Mouse (Mus musculus) midbrain, embryonic 14.5 days (tissue): ENCODE results near the gene Nmt1. TPM values are rescaled to one million over a fixed set of nuclear protein-coding genes. Genes with fewer than 3 reads are reported as not detected.

Source experiments
- ATAC-seq: fragments of 200-750 bp; cut with Nextera tagmentation; 2 replicates; pipeline ENCODE4 v1.8.0; 2017; ENCODE audit warnings: moderate number of reproducible peaks, moderate library complexity; ENCODE audit not compliant: low FRiP score, low TSS enrichment
- DNase-seq: peaks from one replicate; pipeline ENCODE4 v3.0.0-alpha.2; 2015
- H3K27ac ChIP-seq: fragments of 300-500 bp; sonication (generic); replicated peaks from 2 replicates; pipeline ENCODE4 v1.5.1; 2014; ENCODE audit warnings: mild to moderate bottlenecking, low read depth, low read length, moderate library complexity
- H3K27me3 ChIP-seq: fragments of 300-500 bp; sonication (generic); 2 replicates; pipeline ENCODE4 v1.6.1; 2014; ENCODE audit warnings: low read length, control low read depth, mixed read lengths; ENCODE audit not compliant: control insufficient read depth, insufficient read depth
- H3K36me3 ChIP-seq: fragments of 300-500 bp; sonication (generic); 2 replicates; pipeline ENCODE4 v1.6.1; 2014; ENCODE audit warnings: low read length, control low read depth; ENCODE audit not compliant: control insufficient read depth, insufficient read depth
- H3K4me1 ChIP-seq: fragments of 300-500 bp; sonication (generic); 2 replicates; pipeline ENCODE4 v1.6.1; 2014; ENCODE audit warnings: mild to moderate bottlenecking, antibody characterized with exemption, low read length, control low read depth; ENCODE audit not compliant: control insufficient read depth, insufficient read depth
- H3K4me2 ChIP-seq: fragments of 300-500 bp; sonication (generic); 2 replicates; pipeline ENCODE4 v1.6.1; 2014; ENCODE audit warnings: mild to moderate bottlenecking, low read length, moderate library complexity
- H3K4me3 ChIP-seq: fragments of 300-500 bp; sonication (generic); replicated peaks from 2 replicates; pipeline ENCODE4 v1.5.1; 2014; ENCODE audit warnings: low read depth, low read length
- H3K9ac ChIP-seq: fragments of 300-500 bp; sonication (generic); replicated peaks from 2 replicates; pipeline ENCODE4 v1.6.1; 2014; ENCODE audit warnings: mild to moderate bottlenecking, low read length, moderate library complexity
- H3K9me3 ChIP-seq: fragments of 300-500 bp; sonication (generic); 2 replicates; pipeline ENCODE4 v1.6.1; 2016; ENCODE audit warnings: low read length, control low read depth, mixed read lengths; ENCODE audit not compliant: control insufficient read depth
- WGBS: fragments of 180-500 bp; shearing (Covaris S2); extraction: QIAGEN DNeasy Blood & Tissue Kit; methylation state at CpG from one replicate; pipeline ENCODE4 v1.1.7; 2014; 5-methylcytosine and 5-hydroxymethylcytosine counted together
- polyA plus RNA-seq: library from polyadenylated mRNA; unstranded; fragments of >200 nt; fragmentation: Nextera tagmentation; extraction: Ambion mirVana; gene quantifications from 2 replicates; pipeline ENCODE4 v1.2.1, GENCODE M21; 2014

The Nmt1 gene
- polyA plus RNA-seq, 1 experiment from 2014 or later: 38.0 TPM

- Histone ChIP-seq H3K9ac (no peak overlapping the region), H3K27ac (no peak overlapping the region), H3K36me3 (peaks cover 80% of the 10 kb centered on the region), H3K9me3 (no peaks in the 10 kb centered on the region), H3K4me3 (no peak overlapping the region), H3K4me1 (no peaks in the 10 kb centered on the region), H3K27me3 (no peaks in the 10 kb centered on the region), H3K4me2 (no peak overlapping the region)
- DNase-seq (no peak), ATAC-seq (no peak)
- 96% methylated on average over 14 of the region's 14 CpGs for WGBS
Observed at GRCm38 (mm10) chr11:103066191-103067050, 38.4 kb downstream of the Nmt1 start.

DNA sequence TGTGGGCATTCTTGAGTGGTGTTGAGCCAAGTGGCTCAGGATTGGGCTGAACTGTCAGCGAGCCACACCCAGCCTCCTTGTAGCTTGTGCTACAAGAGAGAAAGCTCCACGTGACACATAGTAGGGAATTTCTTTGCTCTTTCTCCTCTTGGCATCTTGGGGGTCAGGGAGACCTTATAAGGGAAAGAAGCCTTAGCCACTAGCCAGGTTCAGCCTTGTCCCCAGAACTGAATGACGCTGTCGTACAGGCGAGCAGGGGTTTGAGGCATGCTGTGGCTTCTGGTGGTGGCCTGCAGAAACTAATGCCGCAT is 39.0 kb downstream of the Nmt1 start:
- H3K9ac ChIP-seq: no peak overlapping the region
- no peak for ATAC-seq
- no peaks in the 10 kb centered on the region for H3K27me3 ChIP-seq
- no peak overlapping the region for H3K4me3 ChIP-seq
- H3K36me3 ChIP-seq: peaks cover 75% of the 10 kb centered on the region
- no peaks in the 10 kb centered on the region for H3K9me3 ChIP-seq
- H3K27ac ChIP-seq: no peak overlapping the region
- no peak overlapping the region for H3K4me2 ChIP-seq
- DNase-seq: no peak
- no peaks in the 10 kb centered on the region for H3K4me1 ChIP-seq
- WGBS: 95% methylated on average over 6 of the region's 6 CpGs

DNA sequence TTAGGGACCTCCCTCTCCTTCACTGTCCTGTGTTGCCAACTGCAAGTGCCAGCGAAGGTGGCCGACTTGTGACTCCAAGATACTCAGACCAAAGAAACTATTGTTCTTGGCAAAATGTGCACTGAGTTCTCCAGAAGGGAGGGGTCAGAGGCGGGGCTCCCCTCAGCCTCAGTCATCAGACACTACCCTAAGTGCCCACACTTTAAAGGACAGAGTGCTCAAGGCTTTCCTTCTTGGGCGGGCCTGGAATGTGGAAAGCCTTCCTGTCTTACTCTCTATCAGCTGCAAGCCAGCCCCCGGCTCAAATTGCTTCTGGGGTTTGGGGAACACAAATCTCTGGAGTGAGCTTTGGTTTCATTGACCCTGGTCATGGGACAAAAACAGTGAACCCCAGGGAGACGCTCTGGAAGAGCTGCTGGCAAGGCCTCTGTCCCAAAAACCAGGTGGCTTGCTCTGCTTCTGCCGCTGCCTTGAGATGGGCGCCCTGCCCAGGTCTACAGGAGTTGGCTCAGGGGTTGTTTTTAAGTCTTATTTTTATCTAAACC is 39.5 kb downstream of the Nmt1 start:
- H3K4me3 ChIP-seq: no peak overlapping the region

DNA sequence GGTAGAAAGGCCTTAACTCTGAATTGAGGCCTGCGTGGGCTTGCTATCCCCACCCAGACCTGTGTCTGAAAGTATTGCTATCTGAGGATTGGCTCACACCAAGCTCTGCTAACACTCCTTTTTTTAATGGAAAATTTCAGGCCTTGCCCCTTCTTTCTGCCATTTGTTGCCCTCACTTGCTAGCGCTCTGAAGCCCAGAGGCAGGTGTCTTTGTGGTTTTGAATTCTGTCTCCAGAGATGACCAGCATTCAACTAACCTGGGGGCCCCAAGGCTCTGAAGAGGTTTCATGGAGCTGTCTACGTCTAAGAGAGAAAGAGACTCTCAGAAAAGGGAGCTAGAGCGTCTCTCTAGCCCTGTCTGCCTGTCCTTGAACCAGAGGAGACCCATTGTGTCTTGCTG is 40.3 kb downstream of the Nmt1 start:
- H3K4me3 ChIP-seq: no peak overlapping the region
- ATAC-seq (no peak), DNase-seq (no peak)
- H3K9me3 ChIP-seq: no peaks in the 10 kb centered on the region
- 94% methylated on average over 4 of the region's 4 CpGs for WGBS
- peaks cover 67% of the 10 kb centered on the region for H3K36me3 ChIP-seq
- no peak overlapping the region for H3K27ac ChIP-seq
- H3K4me1 ChIP-seq: no peaks in the 10 kb centered on the region
- no peak overlapping the region for H3K9ac ChIP-seq
- H3K4me2 ChIP-seq: no peak overlapping the region
- no peaks in the 10 kb centered on the region for H3K27me3 ChIP-seq

More for the DNA sequence above, 39.5 kb downstream of the Nmt1 start:
- Histone ChIP-seq H3K27me3 (no peaks in the 10 kb centered on the region), H3K9ac (no peak overlapping the region), H3K27ac (no peak overlapping the region), H3K36me3 (peaks cover 72% of the 10 kb centered on the region), H3K4me1 (no peaks in the 10 kb centered on the region), H3K4me2 (no peak overlapping the region), H3K9me3 (no peaks in the 10 kb centered on the region)
- WGBS: 91% methylated on average over 8 of the region's 8 CpGs
- ATAC-seq (no peak), DNase-seq (no peak)

DNA sequence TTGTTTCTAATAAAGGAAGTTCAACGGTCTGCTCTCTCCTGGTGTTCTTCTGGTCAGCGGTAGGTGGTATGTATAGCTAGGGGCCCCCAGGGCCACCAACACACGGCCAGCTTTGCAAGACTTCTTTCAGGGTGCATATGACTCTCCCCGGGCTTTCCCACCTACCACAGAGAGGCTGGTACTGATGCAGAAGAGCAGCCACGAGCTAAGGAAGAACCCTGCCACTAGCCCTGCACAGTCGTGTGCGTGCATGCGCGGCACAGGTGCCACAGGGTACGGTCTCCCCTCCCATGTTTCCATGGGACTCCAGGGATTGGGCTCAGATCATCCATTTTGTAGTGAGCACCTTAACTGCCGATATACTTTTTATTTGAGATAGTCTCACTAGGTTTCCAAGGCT is 40.9 kb downstream of the Nmt1 start:
- H3K9ac ChIP-seq: no peak overlapping the region
- H3K36me3 ChIP-seq: peaks cover 61% of the 10 kb centered on the region

GRCm38 (mm10) chr11:103069731-103070130 is 41.7 kb downstream of the Nmt1 start:
- Histone ChIP-seq H3K9ac (no peak overlapping the region), H3K36me3 (peaks cover 52% of the 10 kb centered on the region), H3K9me3 (no peaks in the 10 kb centered on the region), H3K27me3 (no peaks in the 10 kb centered on the region), H3K27ac (no peak overlapping the region), H3K4me3 (no peak overlapping the region), H3K4me2 (no peak overlapping the region), H3K4me1 (no peaks in the 10 kb centered on the region)
- ATAC-seq: no peak
- WGBS: 100% methylated on average over 2 of the region's 2 CpGs
- DNase-seq: no peak

More for the DNA sequence above, 40.9 kb downstream of the Nmt1 start:
- ATAC-seq: no peak
- H3K4me3 ChIP-seq: no peak overlapping the region
- no peaks in the 10 kb centered on the region for H3K27me3 ChIP-seq
- no peak overlapping the region for H3K27ac ChIP-seq
- no peaks in the 10 kb centered on the region for H3K4me1 ChIP-seq
- H3K4me2 ChIP-seq: no peak overlapping the region
- no peaks in the 10 kb centered on the region for H3K9me3 ChIP-seq
- no peak for DNase-seq
- 93% methylated on average over 11 of the region's 11 CpGs for WGBS

- Histone ChIP-seq H3K9ac (no peak overlapping the region), H3K27ac (no peak overlapping the region), H3K4me1 (no peaks in the 10 kb centered on the region), H3K4me2 (no peak overlapping the region), H3K9me3 (no peaks in the 10 kb centered on the region), H3K4me3 (no peak overlapping the region), H3K27me3 (no peaks in the 10 kb centered on the region), H3K36me3 (peaks cover 47% of the 10 kb centered on the region)
- DNase-seq: no peak
- ATAC-seq: no peak
- WGBS: 92% methylated on average over 10 of the region's 10 CpGs
Observed at GRCm38 (mm10) chr11:103070322-103070880, 42.4 kb downstream of the Nmt1 start.

GRCm38 (mm10) chr11:103073671-103074070 is 45.7 kb downstream of the Nmt1 start:
- WGBS: 79% methylated on average over 7 of the region's 7 CpGs
- Histone ChIP-seq H3K9me3 (no peaks in the 10 kb centered on the region), H3K4me1 (no peaks in the 10 kb centered on the region), H3K36me3 (peaks cover 15% of the 10 kb centered on the region), H3K27ac (no peak overlapping the region), H3K9ac (no peak overlapping the region), H3K4me2 (no peak overlapping the region), H3K4me3 (no peak overlapping the region), H3K27me3 (no peaks in the 10 kb centered on the region)
- no peak for ATAC-seq
- no peak for DNase-seq
